Mouse (Mus musculus) G1E (cell line): ENCODE data around the gene Nckap5. TPM values are rescaled to one million over a fixed set of nuclear protein-coding genes. Genes with fewer than 3 reads are reported as not detected.

Experiments
- ATAC-seq: 2 replicates; pipeline ENCODE4 v1.8.0; 2016; ENCODE audit warnings: mild to moderate bottlenecking; ENCODE audit not compliant: insufficient number of reproducible peaks, poor library complexity, low FRiP score, severe bottlenecking; ENCODE audit errors: extremely low read depth
- DNase-seq: peaks from one replicate; pipeline ENCODE4 v3.0.0; 2012; ENCODE audit warnings: low spot score
- H3K27me3 ChIP-seq: 2 replicates; pipeline ENCODE4 v1.6.1; 2012; ENCODE audit warnings: mild to moderate bottlenecking, low read length, inconsistent platforms; ENCODE audit not compliant: insufficient read depth
- H3K36me3 ChIP-seq: replicated peaks from 2 replicates; pipeline ENCODE3; 2012; ENCODE audit warnings: mild to moderate bottlenecking, inconsistent platforms
- H3K4me1 ChIP-seq: 2 replicates; pipeline ENCODE4 v1.6.1; 2012; ENCODE audit warnings: low read depth, low read length, inconsistent platforms, mixed read lengths; ENCODE audit not compliant: insufficient read depth
- H3K4me3 ChIP-seq: 2 replicates; pipeline ENCODE4 v1.5.1; 2012; ENCODE audit warnings: low read depth, mild to moderate bottlenecking, inconsistent platforms, low read length, moderate library complexity, mixed read lengths
- H3K9me3 ChIP-seq: replicated peaks from 2 replicates; pipeline ENCODE4 v1.6.1; 2012; ENCODE audit warnings: inconsistent platforms
- CTCF ChIP-seq: IDR thresholded peaks from 2 replicates; pipeline ENCODE4 v1.5.1; 2012; ENCODE audit warnings: low read depth, low read length, inconsistent platforms, mixed read lengths
- GATA1 ChIP-seq: IDR thresholded peaks from 2 replicates; pipeline ENCODE4 v1.6.1; 2012; ENCODE audit warnings: borderline replicate concordance, low read length, inconsistent platforms, mixed read lengths
- GATA2 ChIP-seq: IDR thresholded peaks from 2 replicates; pipeline ENCODE4 v1.6.1; 2012; ENCODE audit warnings: low read depth, low read length, inconsistent platforms, borderline replicate concordance
- POLR2AphosphoS5 ChIP-seq: IDR thresholded peaks from 2 replicates; pipeline ENCODE4 v1.6.1; 2012; ENCODE audit warnings: low read depth, low read length, inconsistent platforms; ENCODE audit not compliant: insufficient replicate concordance
- TAL1 ChIP-seq: conservative IDR thresholded peaks from 2 replicates; pipeline ENCODE4 v1.6.1; 2012; ENCODE audit warnings: low read depth, low read length, inconsistent platforms, mixed read lengths
- polyA plus RNA-seq: library from polyadenylated mRNA; stranded (reverse); fragments of >175 nt; gene quantifications from 2 replicates; pipeline ENCODE4 v1.2.3, GENCODE M21; 2012
- total RNA-seq, 2 experiments: library from RNA; stranded (forward) in 1 of 2; stranded (reverse) in 1 of 2; fragments of 200-1000 nt in 1 of 2; fragments of >200 nt in 1 of 2; fragmentation: Nextera tagmentation in 1 of 2; gene quantifications; 2 replicates each; pipeline ENCODE4 v1.2.3; 2014 to 2017

Nckap5 gene
- total and polyA plus RNA-seq, 3 experiments, result 0.15 to 0.44 TPM; not detected in 1

DNA sequence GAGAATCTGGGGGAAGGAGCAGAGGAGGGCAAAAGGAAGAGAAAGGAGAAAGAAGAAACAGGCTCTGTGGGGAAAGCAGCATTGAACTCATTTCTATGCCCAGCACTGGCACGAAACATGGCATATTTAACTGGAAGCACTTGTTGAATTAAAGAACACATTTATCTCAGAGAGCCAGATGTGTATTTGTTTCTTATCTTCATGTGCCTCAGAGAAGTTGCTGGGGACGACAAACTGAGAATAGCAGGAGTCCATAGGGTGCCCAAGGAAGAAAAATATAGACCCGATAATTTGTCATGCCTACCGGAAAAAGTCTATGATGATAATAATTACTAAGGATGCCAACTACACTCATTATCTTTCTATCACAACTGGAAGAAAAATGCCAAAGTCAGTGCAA is 29.9 kb upstream of the Nckap5 start:
- no peaks in the 10 kb centered on the region for H3K27me3 ChIP-seq
- no peaks in the 10 kb centered on the region for H3K36me3 ChIP-seq
- ATAC-seq, result no peak
- no peak for TF ChIP-seq TAL1
- no peak for TF ChIP-seq GATA1
- no peak for TF ChIP-seq GATA2
- TF ChIP-seq CTCF, result no peak
- no peak for TF ChIP-seq POLR2AphosphoS5
- no peak for DNase-seq
- H3K9me3 ChIP-seq, result peaks cover 48% of the 10 kb centered on the region
- H3K4me3 ChIP-seq, result no peak overlapping the region
- H3K4me1 ChIP-seq, result no peaks in the 10 kb centered on the region

DNA sequence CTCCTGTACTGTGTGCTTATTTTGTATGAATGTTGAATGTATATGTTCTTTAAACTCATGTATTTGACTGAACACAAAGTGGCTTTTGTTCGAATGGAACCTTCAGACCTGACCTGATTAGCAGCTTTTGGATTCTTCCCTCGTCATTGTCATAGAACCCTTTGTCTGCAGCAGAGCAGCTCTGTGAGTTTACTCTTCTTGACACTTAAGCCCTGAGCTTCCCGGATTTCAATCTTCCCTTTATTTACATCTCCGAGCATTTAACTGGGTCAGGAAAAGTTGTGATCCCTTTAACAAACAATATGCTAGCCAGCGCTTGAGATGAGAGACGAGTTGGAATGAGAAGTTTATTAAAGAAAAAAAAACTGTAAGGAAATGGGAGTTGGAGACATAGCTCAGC is 18.9 kb upstream of the Nckap5 start:
- DNase-seq (no peak), ATAC-seq (no peak)
- Histone ChIP-seq H3K4me3 (no peak overlapping the region), H3K9me3 (peaks cover 25% of the 10 kb centered on the region), H3K36me3 (no peaks in the 10 kb centered on the region), H3K4me1 (no peaks in the 10 kb centered on the region), H3K27me3 (no peaks in the 10 kb centered on the region)
- TF ChIP-seq CTCF (no peak), GATA2 (no peak), GATA1 (no peak), POLR2AphosphoS5 (no peak), TAL1 (no peak)

DNA sequence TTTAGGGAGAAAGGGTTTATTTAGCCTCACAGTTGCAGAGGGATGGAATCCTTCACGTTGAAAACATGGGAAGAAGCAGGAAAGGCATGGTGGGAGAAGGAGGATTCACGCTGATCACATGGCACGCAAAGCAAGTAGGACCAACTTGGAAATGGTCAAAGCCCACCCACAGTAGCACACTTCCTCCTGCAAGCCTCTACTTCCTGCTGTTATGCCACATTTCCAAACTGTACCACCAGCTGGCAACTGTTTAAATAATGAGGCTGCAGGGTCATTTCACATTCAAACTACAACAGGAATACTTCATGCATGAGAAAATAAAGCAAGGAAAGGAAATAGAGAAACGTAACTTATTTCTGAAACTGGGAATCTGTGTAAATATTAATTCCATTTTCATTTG is 15.7 kb upstream of the Nckap5 start:
- no peak overlapping the region for H3K4me3 ChIP-seq

DNA sequence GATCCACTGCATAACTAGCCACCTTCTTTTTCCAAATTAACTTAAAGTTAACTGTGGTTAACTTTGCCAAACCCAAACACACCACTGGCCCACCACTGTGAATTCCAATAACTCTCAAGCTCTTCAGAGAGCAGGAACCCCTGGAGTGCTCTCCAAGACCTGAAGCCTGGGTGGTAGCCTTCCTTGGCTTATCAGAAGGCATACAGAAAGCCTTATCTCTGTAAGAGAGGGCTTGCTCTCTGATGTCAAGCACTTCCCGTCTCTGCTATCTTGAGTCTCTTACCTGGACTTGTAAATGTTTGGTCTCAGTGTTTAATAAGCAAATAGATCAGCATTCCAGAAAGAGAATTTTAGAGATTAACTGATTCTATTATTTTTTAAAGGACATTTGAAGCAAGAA is 2.3 kb upstream of the Nckap5 start:
- no peaks in the 10 kb centered on the region for H3K4me1 ChIP-seq
- DNase-seq (no peak), ATAC-seq (no peak)
- no peak for TF ChIP-seq POLR2AphosphoS5
- TF ChIP-seq CTCF, result no peak
- TF ChIP-seq TAL1, result no peak
- TF ChIP-seq GATA1, result no peak
- TF ChIP-seq GATA2, result no peak
- no peak overlapping the region for H3K4me3 ChIP-seq
- H3K9me3 ChIP-seq, result peaks cover 60% of the 10 kb centered on the region
- no peaks in the 10 kb centered on the region for H3K27me3 ChIP-seq
- no peaks in the 10 kb centered on the region for H3K36me3 ChIP-seq

More for the DNA sequence above, 15.7 kb upstream of the Nckap5 start:
- Histone ChIP-seq H3K27me3 (no peaks in the 10 kb centered on the region), H3K4me1 (no peaks in the 10 kb centered on the region), H3K9me3 (peaks cover 30% of the 10 kb centered on the region), H3K36me3 (no peaks in the 10 kb centered on the region)
- no peak for DNase-seq
- ATAC-seq, result no peak
- TF ChIP-seq GATA2, result no peak
- TF ChIP-seq CTCF, result no peak
- no peak for TF ChIP-seq POLR2AphosphoS5
- no peak for TF ChIP-seq TAL1
- no peak for TF ChIP-seq GATA1

DNA sequence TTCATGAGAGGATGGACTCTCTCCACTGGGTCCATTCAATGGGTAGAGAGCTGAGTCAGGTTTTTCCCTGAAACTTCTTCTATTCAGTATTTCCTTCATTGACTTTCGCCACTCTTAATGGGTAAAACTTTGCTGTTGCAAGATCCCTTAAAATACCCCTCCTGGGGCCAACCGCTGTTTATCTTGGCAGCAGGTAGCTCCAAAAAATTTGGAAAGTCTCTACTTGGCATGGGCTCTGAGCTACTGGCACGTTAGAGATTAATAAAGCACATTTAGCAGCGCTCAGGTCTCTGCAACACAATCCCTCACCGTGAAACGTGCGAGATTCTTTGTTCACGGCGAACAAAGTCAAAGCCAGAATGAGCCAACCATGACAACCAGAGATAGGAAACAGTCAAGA is 1.6 kb downstream of the Nckap5 start:
- no peak for ATAC-seq
- no peaks in the 10 kb centered on the region for H3K27me3 ChIP-seq
- H3K4me1 ChIP-seq, result no peaks in the 10 kb centered on the region
- H3K9me3 ChIP-seq, result peaks cover 59% of the 10 kb centered on the region
- no peak overlapping the region for H3K4me3 ChIP-seq
- H3K36me3 ChIP-seq, result no peaks in the 10 kb centered on the region
- no peak for DNase-seq
- TF ChIP-seq POLR2AphosphoS5, result no peak
- TF ChIP-seq GATA1, result no peak
- TF ChIP-seq TAL1, result no peak
- TF ChIP-seq CTCF, result no peak
- no peak for TF ChIP-seq GATA2

DNA sequence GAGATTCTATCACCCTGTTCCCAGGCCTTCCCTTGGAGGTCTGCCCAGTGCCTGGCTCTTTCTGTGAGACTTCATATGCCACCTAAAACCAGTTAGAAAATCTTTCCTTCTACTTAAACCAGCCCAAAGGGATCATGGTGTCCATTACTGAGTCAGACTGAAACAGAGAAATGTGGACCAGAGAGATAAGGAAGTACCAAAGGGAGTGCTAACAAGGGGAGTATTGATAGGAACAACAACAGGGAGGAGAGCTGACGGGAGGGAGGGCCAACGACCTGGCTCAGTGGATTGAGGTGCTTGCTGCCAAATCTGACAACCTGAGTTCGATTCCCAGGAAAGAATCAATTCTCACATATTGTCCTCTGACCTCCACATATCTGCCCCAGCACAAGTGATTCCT is 5.8 kb downstream of the Nckap5 start:
- ATAC-seq (no peak), DNase-seq (no peak)
- peaks cover 53% of the 10 kb centered on the region for H3K9me3 ChIP-seq
- no peaks in the 10 kb centered on the region for H3K4me1 ChIP-seq
- H3K27me3 ChIP-seq, result no peaks in the 10 kb centered on the region
- TF ChIP-seq TAL1, result no peak
- H3K4me3 ChIP-seq, result no peak overlapping the region
- no peaks in the 10 kb centered on the region for H3K36me3 ChIP-seq

DNA sequence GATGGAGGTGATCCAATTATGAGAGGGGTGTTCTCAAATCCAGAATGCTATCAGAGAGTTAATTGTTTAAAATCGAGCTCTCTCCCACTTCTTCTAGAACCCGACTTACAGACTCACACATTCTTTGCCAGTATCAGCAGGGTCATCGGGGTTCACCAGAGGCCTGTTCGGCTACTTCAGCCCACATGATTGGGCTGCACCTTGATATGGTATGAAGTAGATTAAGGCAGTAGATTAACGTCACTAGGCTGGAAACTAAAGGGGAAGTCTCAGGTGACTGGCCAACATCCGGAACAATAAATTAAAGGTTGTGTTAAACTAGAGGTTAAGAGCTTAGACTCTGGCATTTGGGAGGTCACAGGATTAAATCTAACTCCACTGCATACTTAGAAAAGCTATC is 8.4 kb downstream of the Nckap5 start:
- H3K4me3 ChIP-seq, result no peak overlapping the region
- no peaks in the 10 kb centered on the region for H3K36me3 ChIP-seq
- H3K27me3 ChIP-seq, result no peaks in the 10 kb centered on the region
- H3K9me3 ChIP-seq, result peaks cover 52% of the 10 kb centered on the region
- no peaks in the 10 kb centered on the region for H3K4me1 ChIP-seq
- DNase-seq (no peak), ATAC-seq (no peak)
- TF ChIP-seq CTCF (no peak), GATA2 (no peak), GATA1 (no peak), TAL1 (no peak), POLR2AphosphoS5 (no peak)
